Mouse (Mus musculus): ENCODE data around the gene Prpf18.

DNA sequence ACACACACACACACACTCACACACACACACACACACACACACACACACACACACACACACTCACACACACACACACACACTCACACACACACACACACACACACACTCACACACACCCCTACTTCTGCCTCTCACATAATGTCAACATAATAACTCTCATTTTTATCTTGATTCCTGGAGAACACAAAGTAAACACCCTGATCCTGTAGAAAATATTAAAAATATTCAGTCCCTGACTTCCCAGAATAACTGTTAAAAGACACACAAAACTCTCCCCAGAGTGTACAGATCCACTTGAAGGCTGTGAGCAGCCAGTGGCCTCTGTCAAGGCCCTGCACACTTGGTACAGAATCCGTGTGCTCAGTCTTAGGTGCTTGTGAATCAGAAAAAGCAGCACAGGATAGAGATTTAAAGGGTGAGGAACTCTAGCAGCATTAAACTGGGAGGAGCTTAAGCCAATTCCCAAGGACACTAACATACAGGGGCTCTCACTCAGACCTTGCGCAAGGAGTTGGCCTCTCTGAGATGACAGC is 36.8 kb downstream of the Prpf18 start:
- TF ChIP-seq CTCF (IDR thresholded peaks at IDR 0.05; ENCODE audit: low read depth) (no peak), EP300 (optimal IDR thresholded peaks at IDR 0.05) (no peak)
